In genomic region chr11:18715851-18716126, GRCm38 (mm10) we compare ENCODE assay signal across 10 mouse cellular contexts.
"Had no signal": no experiment of that assay in that cellular context is flagged by ENCODE, and none has a peak within 500 bp of the region (broad histone marks: within the 10 kb centered on the region; RNA-seq: fewer than 3 reads in every experiment).

No protein-coding gene starts in this region.

- ATAC-seq: intestine, embryonic 16.5 days; liver, embryonic 12.5 days had no signal

- H3K27me3 ChIP-seq: limb, embryonic 15.5 days; liver, embryonic 12.5 days; midbrain, embryonic 12.5 days had no signal

- H3K4me2 ChIP-seq: limb, embryonic 15.5 days; liver, embryonic 12.5 days; midbrain, embryonic 12.5 days had no signal

- H3K4me3 ChIP-seq: limb, embryonic 15.5 days; liver, embryonic 12.5 days; midbrain, embryonic 12.5 days had no signal

- H3K4me1 ChIP-seq: liver, embryonic 12.5 days; midbrain, embryonic 12.5 days had no signal

- H3K9ac ChIP-seq: limb, embryonic 15.5 days; liver, embryonic 12.5 days; midbrain, embryonic 12.5 days had no signal

- DNase-seq: kidney, adult 8-10 months; kidney, postnatal 14 days; lung, postnatal 10 days; right cerebral cortex, postnatal 25 days; thymus, adult 18-20 months; thymus, postnatal 14 days had no signal

- H3K36me3 ChIP-seq: limb, embryonic 15.5 days; liver, embryonic 12.5 days; midbrain, embryonic 12.5 days had no signal

- H3K27ac ChIP-seq: limb, embryonic 15.5 days; liver, embryonic 12.5 days; midbrain, embryonic 12.5 days had no signal

- H3K9me3 ChIP-seq: limb, embryonic 15.5 days; liver, embryonic 12.5 days; midbrain, embryonic 12.5 days had no signal
